Mouse (Mus musculus) kidney, embryonic 16.5 days (tissue): ENCODE results near the gene Hydin. TPM values are rescaled to one million over a fixed set of nuclear protein-coding genes. Genes with fewer than 3 reads are reported as not detected.
"Not testable (repeated sequence)": the region's sequence is repeated elsewhere in the genome, so short reads cannot be mapped to it uniquely, and the experiment has no call there.

Experiments
- ATAC-seq: fragments of 200-750 bp; cut with Nextera tagmentation; 2 replicates; pipeline ENCODE4 v1.8.0; 2017; ENCODE audit warnings: moderate TSS enrichment; ENCODE audit not compliant: low FRiP score, low TSS enrichment
- H3K27ac ChIP-seq: fragments of 300-500 bp; sonication (generic); 2 replicates; pipeline ENCODE4 v1.5.1; 2014; ENCODE audit warnings: low read length
- H3K27me3 ChIP-seq: fragments of 300-500 bp; sonication (generic); 2 replicates; pipeline ENCODE4 v1.6.1; 2014; ENCODE audit warnings: low read length, control low read depth, mixed read lengths; ENCODE audit not compliant: insufficient read depth
- H3K36me3 ChIP-seq: fragments of 300-500 bp; sonication (generic); 2 replicates; pipeline ENCODE4 v1.6.1; 2014; ENCODE audit warnings: low read length, control low read depth, mixed read lengths; ENCODE audit not compliant: insufficient read depth
- H3K4me1 ChIP-seq: fragments of 300-500 bp; sonication (generic); 2 replicates; pipeline ENCODE4 v1.6.1; 2014; ENCODE audit warnings: low read length, control low read depth, mixed read lengths; ENCODE audit not compliant: insufficient read depth
- H3K4me2 ChIP-seq: fragments of 300-500 bp; sonication (generic); replicated peaks from 2 replicates; pipeline ENCODE4 v1.6.1; 2014; ENCODE audit warnings: low read depth, low read length
- H3K4me3 ChIP-seq: fragments of 300-500 bp; sonication (generic); 2 replicates; pipeline ENCODE4 v1.5.1; 2014; ENCODE audit warnings: mild to moderate bottlenecking, low read length
- H3K9ac ChIP-seq: fragments of 300-500 bp; sonication (generic); replicated peaks from 2 replicates; pipeline ENCODE4 v1.6.1; 2014; ENCODE audit warnings: low read length
- H3K9me3 ChIP-seq: fragments of 300-500 bp; sonication (generic); 2 replicates; pipeline ENCODE4 v1.6.1; 2016; ENCODE audit warnings: low read length, control low read depth
- WGBS: fragments of 180-500 bp; shearing (Covaris S2); extraction: QIAGEN DNeasy Blood & Tissue Kit; methylation state at CpG from one replicate; pipeline ENCODE4 v1.1.7; 2014; 5-methylcytosine and 5-hydroxymethylcytosine counted together
- polyA plus RNA-seq: library from polyadenylated mRNA; unstranded; fragments of >200 nt; fragmentation: Nextera tagmentation; extraction: Ambion mirVana; gene quantifications from 2 replicates; pipeline ENCODE4 v1.2.1, GENCODE M21; 2015

Gene Hydin
- polyA plus RNA-seq, 1 experiment from 2014 or later, result 0.14 TPM

DNA sequence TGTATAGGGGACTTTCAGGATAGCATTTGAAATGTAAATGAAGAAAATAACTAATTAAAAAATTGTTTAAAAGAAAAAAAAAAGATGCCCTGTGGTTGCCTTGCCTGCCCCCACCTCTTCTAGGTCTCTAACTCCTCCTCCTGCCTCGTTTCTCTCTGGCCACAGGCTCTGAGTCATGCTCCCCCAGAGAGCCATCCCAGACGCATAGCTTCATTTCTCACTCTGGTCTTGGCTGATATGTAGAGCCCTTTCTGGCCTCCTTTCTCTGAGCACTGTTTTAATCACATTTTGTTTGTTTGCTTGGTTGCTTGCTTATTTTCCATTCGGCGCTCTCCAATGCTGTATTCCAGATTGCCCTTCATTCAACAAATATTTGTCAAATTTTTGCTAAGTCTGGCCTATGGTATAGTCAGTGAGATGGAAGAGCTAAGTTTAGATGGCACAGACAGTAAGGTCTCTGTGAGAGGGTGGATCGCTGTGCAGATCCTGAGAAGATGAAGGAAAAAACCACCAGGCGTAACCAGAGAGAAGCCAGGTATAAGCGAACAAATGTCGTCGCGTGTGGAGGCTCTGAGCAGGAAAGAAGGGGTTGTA lies 57.3 kb downstream of the Hydin start:
- ATAC-seq, result no peak
- Histone ChIP-seq H3K36me3 (no peaks in the 10 kb centered on the region), H3K9me3 (no peaks in the 10 kb centered on the region; the same call in 1 of the 2 replicates), H3K9ac (no peak overlapping the region), H3K4me3 (no peak overlapping the region), H3K4me2 (no peak overlapping the region), H3K27me3 (no peaks in the 10 kb centered on the region), H3K27ac (no peak overlapping the region), H3K4me1 (no peaks in the 10 kb centered on the region)
- WGBS, result 80% methylated on average over 10 of the region's 10 CpGs

DNA sequence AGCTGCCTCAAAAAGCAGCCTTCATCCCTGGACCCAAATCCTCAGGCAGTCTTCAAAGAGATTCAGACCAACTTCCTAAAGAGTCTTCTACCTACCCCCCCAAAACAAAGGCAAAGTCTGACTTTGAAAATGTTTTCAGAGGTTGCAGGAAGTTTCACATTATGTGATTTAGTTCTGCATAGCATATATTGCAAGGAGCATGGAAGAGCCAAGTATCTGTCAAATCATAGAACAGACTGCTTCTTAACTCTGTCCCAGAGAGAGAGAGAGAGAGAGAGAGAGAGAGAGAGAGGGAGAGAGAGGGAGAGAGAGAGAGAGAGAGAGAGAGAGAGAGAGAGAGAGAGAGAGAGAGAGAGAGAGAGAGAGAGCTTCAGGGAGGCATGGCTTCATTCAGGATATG lies 60.3 kb downstream of the Hydin start:
- not testable (repeated sequence) for H3K9me3 ChIP-seq, H3K27me3 ChIP-seq, H3K27ac ChIP-seq, H3K4me2 ChIP-seq, ATAC-seq, H3K9ac ChIP-seq, H3K36me3 ChIP-seq, H3K4me1 ChIP-seq, H3K4me3 ChIP-seq

DNA sequence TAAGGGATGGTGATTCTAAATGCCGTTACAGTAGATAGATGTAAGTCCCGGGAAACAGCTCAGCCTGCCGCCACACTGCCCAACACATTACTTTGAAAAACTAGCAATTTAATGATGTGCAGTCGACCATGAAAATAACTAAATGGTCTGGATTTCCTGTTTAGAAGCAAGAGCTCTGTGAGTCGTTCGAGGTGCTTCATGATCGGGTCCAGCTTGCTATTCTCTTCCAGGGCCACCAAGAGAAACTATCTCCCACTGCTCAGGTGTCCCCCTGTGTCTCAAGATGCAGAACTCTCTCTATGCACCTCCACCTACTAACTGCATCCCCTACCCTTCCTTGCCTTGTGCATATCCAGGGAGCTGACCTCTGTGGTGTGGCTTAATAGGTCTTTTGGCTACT lies 66.6 kb downstream of the Hydin start:
- H3K4me1 ChIP-seq, result no peaks in the 10 kb centered on the region
- no peak overlapping the region for H3K4me2 ChIP-seq
- H3K27me3 ChIP-seq, result no peaks in the 10 kb centered on the region
- no peaks in the 10 kb centered on the region for H3K36me3 ChIP-seq
- no peak for ATAC-seq
- no peaks in the 10 kb centered on the region for H3K9me3 ChIP-seq
- no peak overlapping the region for H3K4me3 ChIP-seq
- H3K27ac ChIP-seq, result no peak overlapping the region
- WGBS, result 33% methylated on average over 7 of the region's 7 CpGs
- no peak overlapping the region for H3K9ac ChIP-seq

DNA sequence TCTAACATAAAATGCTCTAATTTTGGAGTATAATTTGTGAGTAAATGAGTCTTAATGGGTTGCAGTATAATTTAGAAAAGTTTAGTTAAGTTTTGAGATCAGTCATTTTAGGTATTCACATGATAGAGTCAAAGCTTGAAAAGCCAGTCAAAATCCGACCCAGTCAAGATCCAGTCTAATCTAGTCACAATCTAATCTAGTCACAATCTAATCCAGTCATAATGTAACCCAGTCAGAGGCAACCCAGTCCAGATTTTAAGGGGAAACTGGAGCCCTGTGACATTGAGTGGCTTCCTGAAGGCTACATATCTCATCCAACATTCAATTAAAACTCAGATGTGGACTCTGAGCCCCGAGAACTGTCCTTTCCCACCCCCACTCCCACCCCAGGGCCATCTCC lies 72.7 kb downstream of the Hydin start:
- WGBS, result 75% methylated on average over 2 of the region's 2 CpGs
- H3K27ac ChIP-seq, result no peak overlapping the region
- no peaks in the 10 kb centered on the region for H3K9me3 ChIP-seq

DNA sequence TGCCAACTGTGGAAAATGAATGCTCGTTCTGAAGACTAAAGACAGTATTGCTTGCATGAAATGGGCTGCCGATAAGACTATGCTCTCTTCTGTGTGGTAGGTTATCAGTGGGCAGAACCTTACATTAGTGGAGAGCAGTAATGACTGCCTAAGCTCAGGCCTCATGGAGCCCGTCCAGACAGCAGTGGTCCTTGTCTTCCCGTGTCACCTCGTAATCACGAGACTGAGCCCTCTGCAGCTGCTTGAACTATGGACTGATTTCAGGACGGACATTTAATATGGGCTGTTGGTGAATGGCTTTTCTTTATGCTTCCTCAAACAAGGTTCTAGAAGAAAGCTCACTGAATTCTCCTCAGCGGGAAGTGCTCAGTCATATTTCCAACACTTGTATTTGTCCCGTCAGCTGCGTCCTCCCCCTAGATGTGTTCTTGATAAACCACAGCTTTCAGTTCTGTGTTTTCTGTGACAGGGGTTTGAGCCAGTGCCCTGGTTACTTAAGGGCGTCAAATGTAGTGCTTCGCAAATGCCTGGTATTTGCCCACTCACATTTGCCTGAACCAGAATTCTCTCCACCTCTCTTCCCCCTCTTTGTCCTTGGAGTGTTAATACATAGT lies 73.4 kb downstream of the Hydin start:
- ATAC-seq, result no peak
- no peak overlapping the region for H3K4me2 ChIP-seq
- no peaks in the 10 kb centered on the region for H3K4me1 ChIP-seq
- H3K36me3 ChIP-seq, result no peaks in the 10 kb centered on the region
- H3K9me3 ChIP-seq, result no peaks in the 10 kb centered on the region
- no peak overlapping the region for H3K4me3 ChIP-seq
- H3K27ac ChIP-seq, result no peak overlapping the region
- 78% methylated on average over 12 of the region's 12 CpGs for WGBS
- H3K27me3 ChIP-seq, result no peaks in the 10 kb centered on the region
- H3K9ac ChIP-seq, result no peak overlapping the region

More for the DNA sequence above, 72.7 kb downstream of the Hydin start:
- Histone ChIP-seq H3K4me3 (no peak overlapping the region), H3K27me3 (no peaks in the 10 kb centered on the region), H3K9ac (no peak overlapping the region), H3K36me3 (no peaks in the 10 kb centered on the region), H3K4me1 (no peaks in the 10 kb centered on the region), H3K4me2 (no peak overlapping the region)
- no peak for ATAC-seq

DNA sequence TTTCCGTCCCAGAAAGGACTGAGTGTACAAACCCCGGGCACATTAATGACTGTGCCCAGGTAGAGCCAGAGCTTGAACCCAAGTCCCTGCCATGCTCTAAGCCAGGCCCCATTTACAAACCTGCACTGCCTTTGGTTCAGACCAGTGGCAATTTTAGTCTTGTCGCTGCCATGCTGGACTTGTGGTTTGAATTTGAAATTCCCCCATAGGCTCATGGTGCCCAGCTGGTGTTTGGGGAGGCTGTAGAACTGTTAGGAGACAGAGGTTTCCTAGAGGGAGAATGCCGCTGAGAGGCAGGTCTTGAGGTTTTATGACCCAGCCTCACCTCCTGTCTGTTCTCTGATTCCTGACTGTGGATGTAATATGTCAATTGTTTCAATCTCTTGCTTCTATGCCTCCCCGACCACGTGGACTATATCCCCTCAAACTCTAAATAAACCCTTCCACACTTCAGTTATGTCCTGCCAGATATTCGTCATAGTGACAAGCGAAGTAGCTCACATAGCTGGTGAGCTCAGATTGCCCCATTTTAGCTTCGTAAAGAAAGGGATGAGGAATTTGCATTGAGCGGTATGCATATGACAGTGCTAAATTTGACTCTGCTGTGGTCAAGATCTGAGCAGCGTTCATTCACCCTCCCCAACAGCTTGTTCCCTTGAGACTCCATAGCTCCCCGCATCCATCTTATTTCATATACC lies 79.1 kb downstream of the Hydin start:
- 72% methylated on average over 12 of the region's 12 CpGs for WGBS
- ATAC-seq, result no peak
- H3K36me3 ChIP-seq, result no peaks in the 10 kb centered on the region
- H3K4me2 ChIP-seq, result no peak overlapping the region
- no peak overlapping the region for H3K27ac ChIP-seq
- H3K4me3 ChIP-seq, result no peak overlapping the region
- no peaks in the 10 kb centered on the region for H3K4me1 ChIP-seq
- H3K27me3 ChIP-seq, result no peaks in the 10 kb centered on the region
- no peaks in the 10 kb centered on the region for H3K9me3 ChIP-seq
- no peak overlapping the region for H3K9ac ChIP-seq

DNA sequence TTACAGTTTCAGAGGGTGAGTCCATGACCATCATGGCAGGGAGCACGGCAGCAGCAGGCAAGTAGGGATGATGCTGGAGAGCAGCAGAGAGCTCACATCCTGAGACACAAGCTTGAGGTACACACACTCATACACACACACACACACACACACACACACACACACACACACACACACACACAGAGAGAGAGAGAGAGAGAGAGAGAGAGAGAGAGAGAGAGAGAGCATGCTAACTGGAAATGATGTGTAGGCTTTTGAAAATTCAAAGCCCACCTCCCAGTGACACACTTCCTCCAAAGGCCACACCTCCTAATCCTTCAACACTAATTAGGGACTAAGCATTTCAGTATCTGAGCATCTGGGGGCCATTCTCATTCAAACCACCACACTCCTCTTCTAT lies 80.1 kb downstream of the Hydin start:
- Histone ChIP-seq H3K9ac (no peak overlapping the region), H3K27me3 (no peaks in the 10 kb centered on the region), H3K4me1 (no peaks in the 10 kb centered on the region), H3K27ac (no peak overlapping the region), H3K4me2 (no peak overlapping the region), H3K4me3 (no peak overlapping the region), H3K36me3 (no peaks in the 10 kb centered on the region), H3K9me3 (no peaks in the 10 kb centered on the region)
- 100% methylated on average over 1 of the region's 1 CpGs for WGBS
- ATAC-seq, result no peak

DNA sequence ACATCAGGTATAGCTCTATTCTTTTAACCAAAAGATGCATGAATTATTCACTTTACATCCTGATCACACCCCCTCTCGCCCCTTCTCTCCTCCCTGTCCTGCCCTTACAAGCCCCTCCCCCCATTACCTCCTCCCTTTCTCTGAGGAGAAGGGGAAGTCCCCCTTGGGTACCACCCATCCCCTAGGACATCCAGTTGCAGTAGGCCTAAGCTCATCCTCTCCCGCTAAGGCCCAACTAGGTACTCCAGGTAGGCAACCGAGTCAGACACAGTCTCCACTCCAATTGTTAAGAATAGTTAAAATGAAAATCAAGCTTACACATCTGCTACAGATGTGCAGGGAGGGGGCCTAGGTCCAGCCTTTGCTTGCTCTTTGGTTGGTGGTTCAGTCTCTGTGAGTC lies 83.9 kb downstream of the Hydin start:
- Histone ChIP-seq H3K36me3 (no peaks in the 10 kb centered on the region), H3K4me1 (no peaks in the 10 kb centered on the region), H3K27ac (no peak overlapping the region), H3K27me3 (no peaks in the 10 kb centered on the region), H3K9me3 (no peaks in the 10 kb centered on the region), H3K4me2 (no peak overlapping the region), H3K9ac (no peak overlapping the region), H3K4me3 (no peak overlapping the region)
- no peak for ATAC-seq
- WGBS, result 78% methylated on average over 3 of the region's 3 CpGs

DNA sequence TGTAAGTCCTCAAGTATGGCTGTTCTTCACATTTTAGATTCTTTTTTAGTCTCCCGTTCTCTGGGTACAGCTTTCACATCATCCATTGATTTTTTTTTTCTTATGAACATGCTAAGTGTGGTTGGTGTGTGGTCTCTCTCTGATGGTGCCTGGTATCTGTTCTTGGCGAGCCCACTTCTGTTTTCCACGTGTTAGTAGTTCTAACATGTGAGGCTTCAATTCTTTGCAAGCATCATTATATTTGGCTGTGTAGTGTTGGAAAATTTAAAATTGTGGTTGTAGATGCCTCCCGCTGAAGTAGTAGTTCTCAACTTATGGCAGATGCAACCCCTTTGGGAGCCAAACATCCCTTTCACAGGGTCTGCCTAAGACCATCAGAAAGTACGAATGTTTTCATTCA lies 85.1 kb downstream of the Hydin start:
- Histone ChIP-seq H3K27me3 (no peaks in the 10 kb centered on the region), H3K9me3 (no peaks in the 10 kb centered on the region), H3K4me2 (no peak overlapping the region), H3K36me3 (no peaks in the 10 kb centered on the region), H3K4me3 (no peak overlapping the region), H3K9ac (no peak overlapping the region), H3K4me1 (no peaks in the 10 kb centered on the region), H3K27ac (no peak overlapping the region)
- ATAC-seq, result no peak
- WGBS, result 87% methylated on average over 5 of the region's 5 CpGs

DNA sequence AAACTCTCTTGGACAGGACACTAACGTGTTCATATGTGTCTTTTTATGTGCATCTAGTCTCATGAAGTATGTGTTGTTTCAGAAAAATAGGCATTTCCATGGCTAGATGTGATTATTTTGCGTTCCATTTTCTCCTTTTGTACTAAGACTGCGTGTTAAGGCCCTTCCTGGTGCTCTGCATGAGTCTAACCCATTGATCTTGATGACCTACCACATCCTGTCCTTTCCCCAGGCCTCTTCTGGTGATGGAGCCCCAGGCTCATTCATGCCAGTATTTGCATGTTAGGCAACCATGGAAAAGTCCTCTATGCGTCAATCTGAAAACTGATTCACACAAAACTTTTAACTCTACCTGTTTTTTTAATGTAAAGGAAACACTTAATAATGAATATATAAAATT lies 96.2 kb downstream of the Hydin start:
- no peaks in the 10 kb centered on the region for H3K36me3 ChIP-seq
- no peaks in the 10 kb centered on the region for H3K9me3 ChIP-seq
- H3K4me2 ChIP-seq, result no peak overlapping the region
- H3K27me3 ChIP-seq, result no peaks in the 10 kb centered on the region
- 87% methylated on average over 4 of the region's 4 CpGs for WGBS
- no peak overlapping the region for H3K27ac ChIP-seq
- H3K4me1 ChIP-seq, result no peaks in the 10 kb centered on the region
- no peak overlapping the region for H3K9ac ChIP-seq
- no peak overlapping the region for H3K4me3 ChIP-seq
- ATAC-seq, result no peak
